Mouse (Mus musculus): ENCODE measurements around the gene Fam131a. TPM values are rescaled to one million over a fixed set of nuclear protein-coding genes. Genes with fewer than 3 reads are reported as not detected.

The Fam131a gene
- total RNA-seq, 2 experiments from 2014 or later = 264 to 267 TPM

- intact Hi-C loops (cut with DNase I) = no loop called here
- peak in 1 of 2 experiments; percentile 52 for DNase-seq (ENCODE audit: extremely low spot score in 1 of 2, low spot score in 2 of 2)
These were observed 638 bp upstream of the Fam131a start for GRCm38 (mm10) chr16:20692241-20692965.

- intact Hi-C loops (cut with DNase I) = no loop called here
- peak; percentile 73 to 85 for DNase-seq (ENCODE audit: extremely low spot score in 1 of 2, low spot score in 2 of 2)
These were observed 1.7 kb downstream of the Fam131a start for GRCm38 (mm10) chr16:20694781-20695180.

- intact Hi-C loops (cut with DNase I) = no loop called here
These were observed 2.7 kb downstream of the Fam131a start for GRCm38 (mm10) chr16:20695622-20696323.

GRCm38 (mm10) chr16:20699266-20699665 is 6.2 kb downstream of the Fam131a start:
- DNase-seq (ENCODE audit: extremely low spot score in 1 of 2, low spot score in 2 of 2) = no peak
- intact Hi-C loops (cut with DNase I) = no loop called here

More at GRCm38 (mm10) chr16:20695622-20696323, 2.7 kb downstream of the Fam131a start:
- peak; percentile 98 for DNase-seq (ENCODE audit: extremely low spot score in 1 of 2, low spot score in 2 of 2)

GRCm38 (mm10) chr16:20700036-20700435 is 7.0 kb downstream of the Fam131a start:
- intact Hi-C loops (cut with DNase I) = no loop called here
- peak in 1 of 2 experiments; percentile 81 for DNase-seq (ENCODE audit: extremely low spot score in 1 of 2, low spot score in 2 of 2)

- intact Hi-C loops (cut with DNase I) = no loop called here
- no peak for DNase-seq (ENCODE audit: extremely low spot score in 1 of 2, low spot score in 2 of 2)
These were observed 8.3 kb downstream of the Fam131a start for GRCm38 (mm10) chr16:20701316-20701715.

- intact Hi-C loops (cut with DNase I) = no loop called here
- no peak for DNase-seq (ENCODE audit: extremely low spot score in 1 of 2, low spot score in 2 of 2)
These were observed 8.9 kb downstream of the Fam131a start for GRCm38 (mm10) chr16:20701729-20702521.

GRCm38 (mm10) chr16:20702522-20702893 is 9.5 kb downstream of the Fam131a start:
- intact Hi-C loops (cut with DNase I) = no loop called here

GRCm38 (mm10) chr16:20703071-20703470 is 10.0 kb downstream of the Fam131a start:
- intact Hi-C loops (cut with DNase I) = no loop called here
- DNase-seq (ENCODE audit: extremely low spot score in 1 of 2, low spot score in 2 of 2) = no peak

More at GRCm38 (mm10) chr16:20702522-20702893, 9.5 kb downstream of the Fam131a start:
- peak in 1 of 2 experiments; percentile 85 for DNase-seq (ENCODE audit: extremely low spot score in 1 of 2, low spot score in 2 of 2)

GRCm38 (mm10) chr16:20703699-20704400 is 10.8 kb downstream of the Fam131a start:
- DNase-seq (ENCODE audit: extremely low spot score in 1 of 2, low spot score in 2 of 2) = no peak
- intact Hi-C loops (cut with DNase I) = no loop called here

- DNase-seq (ENCODE audit: extremely low spot score in 1 of 2, low spot score in 2 of 2) = no peak
- intact Hi-C loops (cut with DNase I) = no loop called here
These were observed 12.7 kb downstream of the Fam131a start for GRCm38 (mm10) chr16:20705786-20706185.

- intact Hi-C loops (cut with DNase I) = no loop called here
- peak in 1 of 2 experiments; percentile 78 for DNase-seq (ENCODE audit: extremely low spot score in 1 of 2, low spot score in 2 of 2)
These were observed 13.5 kb downstream of the Fam131a start for GRCm38 (mm10) chr16:20706407-20707055.

- no peak for DNase-seq (ENCODE audit: extremely low spot score in 1 of 2, low spot score in 2 of 2)
- intact Hi-C loops (cut with DNase I) = no loop called here
These were observed 15.3 kb downstream of the Fam131a start for GRCm38 (mm10) chr16:20708220-20708938.

GRCm38 (mm10) chr16:20708939-20709734 is 16.1 kb downstream of the Fam131a start:
- DNase-seq (ENCODE audit: extremely low spot score in 1 of 2, low spot score in 2 of 2) = no peak
- intact Hi-C loops (cut with DNase I) = no loop called here

- intact Hi-C loops (cut with DNase I) = loop anchor here (5.0 kb wide), 1 partner anchor 482 kb away; no protein-coding TSS in a partner anchor
- DNase-seq (ENCODE audit: extremely low spot score in 1 of 2, low spot score in 2 of 2) = no peak
These were observed 17.3 kb downstream of the Fam131a start for GRCm38 (mm10) chr16:20710370-20710769.

- intact Hi-C loops (cut with DNase I) = loop anchor here (5.0 kb wide), 1 partner anchor 481 kb away; no protein-coding TSS in a partner anchor
- no peak for DNase-seq (ENCODE audit: extremely low spot score in 1 of 2, low spot score in 2 of 2)
These were observed 17.8 kb downstream of the Fam131a start for GRCm38 (mm10) chr16:20710810-20711209.

- no peak for DNase-seq (ENCODE audit: extremely low spot score in 1 of 2, low spot score in 2 of 2)
- intact Hi-C loops (cut with DNase I) = loop anchor here (5.0 kb wide), 1 partner anchor 480 kb away; no protein-coding TSS in a partner anchor
These were observed 19.1 kb downstream of the Fam131a start for GRCm38 (mm10) chr16:20712190-20712589.
